Mouse (Mus musculus): ENCODE results near the gene Ate1.

GRCm38 (mm10) chr7:130435776-130436175, 84.4 kb downstream of the Ate1 start:
- no peak for TF ChIP-seq CTCF (IDR thresholded peaks at IDR 0.05; ENCODE audit: insufficient read depth, low read depth, low read length)
- no peak for TF ChIP-seq POLR2A (IDR thresholded peaks at IDR 0.05; ENCODE audit: insufficient read depth, low read depth, low read length)
